Mouse (Mus musculus) CH12.LX (cell line): Measurements from ENCODE around the gene Tnp2.

ENCODE experiments used
- CHD2 ChIP-seq: IDR thresholded peaks from 2 replicates; pipeline ENCODE4 v1.6.1; 2011; ENCODE audit warnings: low read length, improper control_type of control experiment
- CTCF ChIP-seq, 2 experiments: IDR thresholded peaks in 1 of 2; conservative IDR thresholded peaks in 1 of 2; 2 replicates each; pipeline ENCODE4 v1.5.1; 2011 to 2012; ENCODE audit warnings: low read depth in 2 of 2, low read length in 2 of 2, improper control_type of control experiment in 1 of 2, inconsistent platforms in 1 of 2, mild to moderate bottlenecking in 1 of 2, moderate library complexity in 1 of 2
- EP300 ChIP-seq: IDR thresholded peaks from 2 replicates; pipeline ENCODE4 v1.6.1; 2011; ENCODE audit warnings: low read length, improper control_type of control experiment
- ETS1 ChIP-seq: conservative IDR thresholded peaks from 2 replicates; pipeline ENCODE4 v1.6.1; 2012; ENCODE audit warnings: low read depth, mild to moderate bottlenecking, inconsistent platforms, low read length, improper control_type of control experiment, moderate library complexity
- GABPA ChIP-seq: IDR thresholded peaks from 2 replicates; pipeline ENCODE4 v1.6.1; 2012; ENCODE audit warnings: low read depth, low read length, improper control_type of control experiment, inconsistent platforms; ENCODE audit not compliant: insufficient replicate concordance
- KAT2A ChIP-seq: IDR thresholded peaks from 2 replicates; pipeline ENCODE4 v1.6.1; 2012; ENCODE audit warnings: low read length, improper control_type of control experiment, inconsistent platforms; ENCODE audit not compliant: insufficient replicate concordance
- MAX ChIP-seq: IDR thresholded peaks from 2 replicates; pipeline ENCODE4 v1.6.1; 2011; ENCODE audit warnings: low read length, improper control_type of control experiment
- MAZ ChIP-seq: IDR thresholded peaks from 2 replicates; pipeline ENCODE4 v1.6.1; 2012; ENCODE audit warnings: low read depth, mild to moderate bottlenecking, inconsistent platforms, low read length, improper control_type of control experiment, moderate library complexity
- MYC ChIP-seq: IDR thresholded peaks from 2 replicates; pipeline ENCODE4 v1.6.1; 2011; ENCODE audit warnings: low read depth, mild to moderate bottlenecking, improper control_type of control experiment, low read length
- NRF1 ChIP-seq: IDR thresholded peaks from 2 replicates; pipeline ENCODE4 v1.6.1; 2014; ENCODE audit warnings: low read depth, mild to moderate bottlenecking, inconsistent platforms, low read length, improper control_type of control experiment, moderate library complexity
- RAD21 ChIP-seq: IDR thresholded peaks from 2 replicates; pipeline ENCODE4 v1.6.1; 2011; ENCODE audit warnings: low read depth, mild to moderate bottlenecking, low read length, improper control_type of control experiment, moderate library complexity
- UBTF ChIP-seq: IDR thresholded peaks from 2 replicates; pipeline ENCODE4 v1.6.1; 2012; ENCODE audit warnings: low read depth, mild to moderate bottlenecking, inconsistent platforms, low read length, improper control_type of control experiment, moderate library complexity

- TF ChIP-seq EP300 (no peak), CTCF (conservative IDR thresholded peaks at IDR 0.05 in 1 of 2, IDR thresholded peaks at IDR 0.05 in 1 of 2; ENCODE audit: low read depth in 2 of 2, low read length in 2 of 2) (no peak), MAZ (no peak), KAT2A (no peak), MAX (no peak), CHD2 (no peak), RAD21 (no peak), MYC (no peak), UBTF (no peak), GABPA (no peak), NRF1 (no peak), ETS1 (no peak)
These were observed 32.3 kb downstream of the Tnp2 start for GRCm38 (mm10) chr16:10756168-10756567.
